Mouse (Mus musculus): Measurements from ENCODE around the gene Mrpl53.
A peak's percentile ranks its signal among the peaks of the same experiment; 100 is the strongest.

- TF ChIP-seq CTCF (IDR thresholded peaks at IDR 0.05; ENCODE audit: low read depth) (0 out of 2 replicates have a peak, but pooled peaks have one; percentile 22), EP300 (IDR thresholded peaks at IDR 0.05; ENCODE audit: low read depth) (no peak)
These were observed 5.7 kb upstream of the Mrpl53 start for GRCm38 (mm10) chr6:83103130-83103650.

All from liver, embryonic 14.5 days (tissue).